In genomic region chr11:73048030-73048876, GRCm38 (mm10) we compare ENCODE assay signal across 8 mouse cellular contexts. TPM values are rescaled to one million over a fixed set of nuclear protein-coding genes. Genes with fewer than 3 reads are reported as not detected.
DNase-seq lines count a peak whose midpoint lies in the region; ATAC-seq lines count a peak whose summit lies in the region.

No protein-coding gene starts in this region.

- H3K4me2 ChIP-seq in heart, embryonic 11.5 days: peak overlapping the region; percentile 88
- H3K4me2 ChIP-seq in hindbrain, embryonic 16.5 days (ENCODE audit: low read length): peak overlapping the region; percentile 72
- H3K4me2 ChIP-seq in midbrain, embryonic 12.5 days (replicated peaks): peak overlapping the region; percentile 77

- intact Hi-C loops in heart, postnatal 36 days (cut with DNase I): no loop called here
- intact Hi-C loops in left cerebral cortex, postnatal 36 days (cut with DNase I): loop anchor here (5.0 kb wide), 1 partner anchor 121 kb away; no protein-coding TSS in a partner anchor

- H3K9me3 ChIP-seq in heart, embryonic 11.5 days (replicated peaks; ENCODE audit: control insufficient read depth, low read length): no peaks in the 10 kb centered on the region
- no peaks in the 10 kb centered on the region for H3K9me3 ChIP-seq in hindbrain, embryonic 16.5 days (ENCODE audit: control insufficient read depth, low read length)
- H3K9me3 ChIP-seq in midbrain, embryonic 12.5 days: no peaks in the 10 kb centered on the region

- peaks cover 5% of the 10 kb centered on the region; the same call in 1 of the 2 replicates for H3K36me3 ChIP-seq in heart, embryonic 11.5 days (ENCODE audit: control insufficient read depth, insufficient read depth, low read length)
- no peaks in the 10 kb centered on the region for H3K36me3 ChIP-seq in hindbrain, embryonic 16.5 days (ENCODE audit: control insufficient read depth, insufficient read depth, low read length)
- H3K36me3 ChIP-seq in midbrain, embryonic 12.5 days: peaks cover 18% of the 10 kb centered on the region

- H3K9ac ChIP-seq in heart, embryonic 11.5 days (ENCODE audit: low read depth, low read length): peak overlapping the region; percentile 82
- peak overlapping the region; percentile 89 for H3K9ac ChIP-seq in hindbrain, embryonic 16.5 days (ENCODE audit: low read depth, low read length)
- peak overlapping the region; percentile 89 for H3K9ac ChIP-seq in midbrain, embryonic 12.5 days (replicated peaks)

- 1% methylated on average over 55 of the region's 55 CpGs for WGBS in heart, embryonic 11.5 days (ENCODE audit: insufficient replicate concordance)
- WGBS in hindbrain, embryonic 16.5 days: 2% methylated on average over 53 of the region's 55 CpGs
- 2% methylated on average over 55 of the region's 55 CpGs for WGBS in midbrain, embryonic 12.5 days

- ATAC-seq in heart, embryonic 11.5 days (replicated peaks; ENCODE audit: insufficient number of reproducible peaks, low FRiP score, low TSS enrichment): peak; percentile 53; the same call in 1 of the 2 replicates
- peak; percentile 78 for ATAC-seq in hindbrain, embryonic 16.5 days
- peak; percentile 85 for ATAC-seq in midbrain, embryonic 12.5 days (ENCODE audit: low FRiP score, low read depth)

- no peaks in the 10 kb centered on the region for H3K27me3 ChIP-seq in heart, embryonic 11.5 days (ENCODE audit: control insufficient read depth, insufficient read depth, low read length)
- no peaks in the 10 kb centered on the region for H3K27me3 ChIP-seq in hindbrain, embryonic 16.5 days (replicated peaks; ENCODE audit: control insufficient read depth, insufficient read depth, low read length)
- H3K27me3 ChIP-seq in midbrain, embryonic 12.5 days: no peaks in the 10 kb centered on the region

- DNase-seq in heart, postnatal 36 days: no peak
- peak; percentile 76 for DNase-seq in CD4-positive helper T cell, adult 2 months (ENCODE audit: low read depth, low spot score)
- DNase-seq in c-Kit-positive CD71-positive TER-119-positive erythroid progenitor cells, embryonic 14.5 days (ENCODE audit: low spot score): peak; percentile 66
- no peak for DNase-seq in cerebellum, adult 8-10 months
- DNase-seq in left cerebral cortex, postnatal 36 days (ENCODE audit: low spot score in 2 of 2): no peak

- H3K4me3 ChIP-seq in heart, embryonic 11.5 days (ENCODE audit: low read depth, low read length): peak overlapping the region; percentile 58
- H3K4me3 ChIP-seq in hindbrain, embryonic 16.5 days (ENCODE audit: low read length): peak overlapping the region; percentile 80
- peak overlapping the region; percentile 84 for H3K4me3 ChIP-seq in midbrain, embryonic 12.5 days

- peaks cover 24% of the 10 kb centered on the region for H3K4me1 ChIP-seq in heart, embryonic 11.5 days (ENCODE audit: control insufficient read depth, insufficient read depth, low read length)
- peaks cover 14% of the 10 kb centered on the region for H3K4me1 ChIP-seq in hindbrain, embryonic 16.5 days (ENCODE audit: control insufficient read depth, insufficient read depth, low read depth, low read length)
- H3K4me1 ChIP-seq in midbrain, embryonic 12.5 days: peaks cover 13% of the 10 kb centered on the region

- peak overlapping the region; percentile 73 for H3K27ac ChIP-seq in heart, embryonic 11.5 days (ENCODE audit: low read depth, low read length)
- peak overlapping the region; percentile 87 for H3K27ac ChIP-seq in hindbrain, embryonic 16.5 days (ENCODE audit: low read depth, low read length)
- peak overlapping the region; percentile 87 for H3K27ac ChIP-seq in midbrain, embryonic 12.5 days (replicated peaks)

RNA-seq across cellular contexts. Expression of gene Ncbp3, which starts 0.7 kb away (rescaled TPM):
- polyA plus RNA-seq in heart, embryonic 11.5 days (2014; fragmentation: Nextera tagmentation; extraction: Ambion mirVana): 9.6 and 10.3 TPM in 2 replicates
- 1 to 10 TPM; 5.8 to 6.3 TPM for total RNA-seq in heart, postnatal 36 days (2021)
- polyA plus RNA-seq in hindbrain, embryonic 16.5 days (2015; fragmentation: Nextera tagmentation; extraction: Ambion mirVana): 8.3 and 9.2 TPM in 2 replicates
- polyA plus RNA-seq in midbrain, embryonic 12.5 days (2016; fragmentation: Nextera tagmentation; extraction: Ambion mirVana): 14.6 and 15.3 TPM in 2 replicates
- total RNA-seq in left cerebral cortex, postnatal 36 days (2021): 10 to 100 TPM in 1 of 2 experiments, 1 to 10 TPM in 1; 7.5 to 10.6 TPM

RNA-seq across cellular contexts. Expression of gene Camkk1, which starts 29.4 kb away (rescaled TPM):
- polyA plus RNA-seq in heart, embryonic 11.5 days (2014; fragmentation: Nextera tagmentation; extraction: Ambion mirVana): 1.3 and 1.5 TPM in 2 replicates
- under 1 TPM; 0.84 to 1.00 TPM for total RNA-seq in heart, postnatal 36 days (2021)
- polyA plus RNA-seq in hindbrain, embryonic 16.5 days (2015; fragmentation: Nextera tagmentation; extraction: Ambion mirVana): 35.8 TPM in 2 replicates
- polyA plus RNA-seq in midbrain, embryonic 12.5 days (2016; fragmentation: Nextera tagmentation; extraction: Ambion mirVana): 10.2 and 11.6 TPM in 2 replicates
- total RNA-seq in left cerebral cortex, postnatal 36 days (2021): 100 to 1,000 TPM; 102 to 106 TPM

RNA-seq across cellular contexts. Expression of gene Itgae, which starts 42.1 kb away (rescaled TPM):
- polyA plus RNA-seq in heart, embryonic 11.5 days (2014; fragmentation: Nextera tagmentation; extraction: Ambion mirVana): 0.31 and 0.34 TPM in 2 replicates
- under 1 TPM in 1 of 2 experiments, not detected in 1; 0.14 TPM for total RNA-seq in heart, postnatal 36 days (2021)
- 0.19 and 0.33 TPM in 2 replicates for polyA plus RNA-seq in hindbrain, embryonic 16.5 days (2015; fragmentation: Nextera tagmentation; extraction: Ambion mirVana)
- polyA plus RNA-seq in midbrain, embryonic 12.5 days (2016; fragmentation: Nextera tagmentation; extraction: Ambion mirVana): 0.39 and 0.42 TPM in 2 replicates
- under 1 TPM; 0.14 to 0.17 TPM for total RNA-seq in left cerebral cortex, postnatal 36 days (2021)

RNA-seq across cellular contexts. Expression of gene P2rx1, which starts 49.4 kb away (rescaled TPM):
- 2.9 and 4.0 TPM in 2 replicates for polyA plus RNA-seq in heart, embryonic 11.5 days (2014; fragmentation: Nextera tagmentation; extraction: Ambion mirVana)
- under 1 TPM; 0.33 to 0.38 TPM for total RNA-seq in heart, postnatal 36 days (2021)
- polyA plus RNA-seq in hindbrain, embryonic 16.5 days (2015; fragmentation: Nextera tagmentation; extraction: Ambion mirVana): 0.31 and 0.45 TPM in 2 replicates
- 0.64 and 0.88 TPM in 2 replicates for polyA plus RNA-seq in midbrain, embryonic 12.5 days (2016; fragmentation: Nextera tagmentation; extraction: Ambion mirVana)
- total RNA-seq in left cerebral cortex, postnatal 36 days (2021): under 1 TPM; 0.36 to 0.62 TPM

Comparison
In these comparisons a context has a peak if more than half of its experiments do, and no peak if none do; other contexts are left out.
1. DNase-seq: peak in CD4-positive helper T cell, adult 2 months (single experiment) and c-Kit-positive CD71-positive TER-119-positive erythroid progenitor cells, embryonic 14.5 days (single experiment); none in heart, postnatal 36 days (0 of 2), cerebellum, adult 8-10 months (single experiment) and left cerebral cortex, postnatal 36 days (0 of 2).
2. Peak in every context shown above with its lines, with median percentiles within 50 percentile points of each other: ATAC-seq, H3K27ac ChIP-seq, H3K4me2 ChIP-seq, H3K4me3 ChIP-seq and H3K9ac ChIP-seq.